Mouse (Mus musculus): ENCODE measurements at regions not wholly inside any gene's neighbourhood (a gene's known extent, or its start where the extent isn't known, plus 50 kb on each side); places are given as distances from the start of the nearest gene placed in this dataset.
"Not testable (repeated sequence)": the region's sequence is repeated elsewhere in the genome, so short reads cannot be mapped to it uniquely, and the experiment has no call there.

DNA sequence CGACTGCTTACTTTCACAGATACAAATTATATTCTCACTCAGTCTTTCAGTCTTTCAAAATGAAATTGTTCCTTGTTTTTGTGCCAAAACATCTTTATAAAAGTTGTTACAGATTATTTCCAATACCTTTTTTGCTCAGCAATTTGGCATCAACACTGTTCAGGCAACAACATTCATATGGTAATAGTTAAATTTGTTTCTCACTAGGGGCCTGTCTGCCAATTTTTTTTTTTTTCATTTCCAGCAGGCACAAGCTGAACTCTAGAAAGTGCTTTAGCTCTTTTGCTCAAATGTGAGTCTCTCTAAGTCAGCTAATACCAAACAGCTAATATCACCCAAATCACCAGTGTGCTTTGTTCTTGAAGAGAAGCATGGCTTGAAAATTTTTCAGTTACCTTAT is 199.4 kb downstream of the Antxr2 start:
- no peak for DNase-seq (ENCODE audit: low spot score)

DNA sequence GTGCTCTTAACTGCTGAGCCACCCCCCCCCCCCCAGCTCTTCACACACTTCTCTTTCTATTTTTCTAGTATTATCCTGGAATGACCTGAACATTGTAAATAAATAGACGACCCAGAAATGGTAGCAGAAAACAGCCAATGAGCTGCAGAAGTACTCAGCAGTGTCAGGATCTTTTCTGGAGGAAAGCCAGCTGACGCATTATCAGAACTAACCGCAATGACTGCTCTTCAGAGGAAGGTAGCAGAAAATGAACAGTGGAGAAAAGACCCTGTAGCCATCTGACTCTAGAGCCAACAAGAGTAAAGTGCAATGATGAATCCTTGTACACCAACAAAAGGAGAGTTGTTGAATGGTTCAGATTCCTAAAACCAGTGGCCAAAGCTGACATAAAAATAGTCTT is 213.4 kb downstream of the Antxr2 start:
- DNase-seq (ENCODE audit: low spot score), result no peak

DNA sequence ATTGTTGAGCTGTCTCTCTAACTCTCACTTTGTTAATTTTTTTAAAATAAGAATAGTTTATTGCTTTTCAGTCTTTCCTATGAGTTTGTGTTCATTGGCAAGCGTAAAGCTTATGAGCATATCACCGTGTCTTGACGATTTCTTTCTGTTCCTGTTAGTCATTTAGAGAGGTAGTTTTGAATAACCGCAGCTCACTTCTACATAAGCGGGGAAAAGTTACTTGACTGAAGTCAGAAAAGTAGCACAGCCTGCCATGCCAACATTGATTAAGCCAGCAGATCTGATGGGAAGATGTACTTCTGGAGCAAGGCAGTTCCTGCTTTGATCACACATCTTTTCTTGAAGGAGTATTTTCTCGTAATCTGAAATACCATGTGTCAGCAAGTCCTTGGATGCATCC is 215.5 kb downstream of the Antxr2 start:
- DNase-seq (ENCODE audit: low spot score), result no peak

DNA sequence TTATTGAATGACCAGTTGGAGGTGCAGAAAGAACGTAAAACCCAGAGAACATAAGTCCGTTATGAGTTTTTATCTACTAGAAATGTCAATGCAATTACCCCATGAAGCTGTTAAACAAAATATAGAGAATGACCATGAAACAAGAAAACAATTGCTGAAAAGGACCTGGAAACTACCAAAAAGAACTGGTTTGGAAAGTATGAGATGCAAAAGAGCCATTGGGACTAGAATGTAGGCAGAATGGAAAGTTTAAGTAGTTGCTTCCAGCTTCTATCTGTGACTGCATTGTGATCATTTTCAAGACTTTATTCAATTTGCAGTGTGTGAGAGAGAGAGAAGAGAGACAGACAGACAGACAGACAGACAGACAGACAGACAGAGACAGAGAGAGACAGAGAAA is 216.1 kb downstream of the Antxr2 start:
- no peak for DNase-seq (ENCODE audit: low spot score)

DNA sequence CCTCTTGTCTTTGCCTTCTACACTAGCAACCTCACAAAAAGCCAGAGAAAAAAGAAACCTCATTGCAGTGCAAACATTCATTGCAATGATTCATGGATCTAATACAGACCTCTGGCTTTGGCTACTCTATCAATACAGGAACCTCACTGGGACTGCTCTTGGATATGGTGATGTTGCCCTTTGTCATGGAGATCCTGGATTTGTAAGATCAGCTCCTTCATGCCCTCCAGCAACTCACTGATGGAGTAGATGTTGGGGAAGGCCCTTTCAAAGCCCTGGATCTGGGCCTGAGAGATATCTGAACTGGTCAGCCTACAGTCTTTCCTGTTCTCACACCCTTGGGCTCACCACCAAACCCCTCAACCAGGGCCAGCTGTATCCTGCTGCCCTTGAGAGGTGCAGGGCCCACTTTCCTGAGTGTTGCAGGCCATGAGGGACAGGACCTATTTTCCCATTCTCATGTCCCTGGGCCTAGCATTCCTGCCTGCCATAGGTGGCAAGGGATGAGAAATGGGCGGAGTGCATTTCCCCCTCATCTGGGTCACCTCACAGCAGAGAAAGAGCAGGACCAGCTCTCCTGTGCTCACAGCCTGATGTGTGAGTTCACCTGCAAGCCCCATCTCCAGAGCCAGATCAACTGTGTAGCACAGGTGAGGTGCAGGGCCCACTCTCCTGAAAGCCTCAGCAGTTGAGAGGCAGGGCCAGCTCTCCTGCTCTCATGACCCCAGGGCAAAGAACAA is 218.1 kb downstream of the Antxr2 start:
- no peak for DNase-seq (ENCODE audit: low spot score)

DNA sequence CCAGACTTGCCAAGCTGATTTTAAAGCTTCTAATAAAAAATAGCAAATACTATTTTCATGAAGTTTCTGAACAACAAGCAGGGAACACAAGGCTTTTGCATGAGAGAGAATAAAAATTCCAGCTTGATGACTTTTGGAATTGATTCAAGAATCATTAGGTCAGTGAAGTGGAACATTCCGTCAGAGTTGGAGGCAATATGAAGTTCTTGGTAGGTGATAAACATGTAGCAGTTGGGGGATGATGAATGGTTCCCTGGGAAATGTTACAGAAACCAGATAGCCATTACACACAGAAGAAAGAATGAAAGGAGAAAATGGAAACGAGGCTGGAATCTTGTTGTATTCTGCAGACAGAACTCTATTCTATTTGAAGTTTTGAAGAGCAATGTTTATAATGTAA is 221.8 kb downstream of the Antxr2 start:
- peak; percentile 48 for DNase-seq (ENCODE audit: low spot score)

DNA sequence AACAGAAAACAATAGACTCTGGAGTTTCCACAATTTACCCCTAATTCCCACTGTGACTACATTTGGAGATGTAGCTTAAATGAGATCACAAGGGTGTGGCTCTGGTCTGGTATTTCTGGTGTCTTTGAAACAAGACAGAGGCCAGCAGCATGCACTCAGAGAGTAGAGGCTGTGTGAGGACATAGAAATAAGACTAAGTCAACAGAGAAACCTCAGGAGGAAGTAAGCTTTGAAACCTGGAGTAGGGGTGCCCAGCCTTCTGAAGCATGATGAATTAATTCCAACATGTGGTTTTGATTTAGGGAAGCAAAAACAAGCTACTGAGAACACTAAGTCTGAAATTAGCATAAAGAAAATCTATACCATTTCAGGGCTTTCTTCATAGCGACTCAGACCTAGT is 223.7 kb downstream of the Antxr2 start:
- DNase-seq (ENCODE audit: low spot score), result no peak

DNA sequence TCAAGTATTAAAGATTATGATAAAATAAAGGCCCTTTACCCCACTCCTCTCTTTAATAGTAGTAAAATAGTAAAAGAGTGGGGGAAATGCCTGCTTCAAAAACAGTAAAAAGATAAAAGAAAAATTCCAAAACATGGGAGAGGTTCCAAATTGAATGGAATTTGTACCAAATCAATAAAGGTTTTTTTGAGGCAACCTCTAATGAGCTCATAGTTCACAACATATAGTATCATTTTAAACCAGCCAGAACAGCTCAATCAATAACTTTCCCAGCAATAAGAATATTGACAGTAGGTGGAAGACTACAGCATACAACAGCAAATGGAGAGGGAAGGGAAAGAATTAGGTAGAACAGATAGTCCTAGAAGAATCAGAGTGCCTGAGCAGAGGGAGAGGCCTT is 224.1 kb downstream of the Antxr2 start:
- DNase-seq (ENCODE audit: low spot score), result no peak

DNA sequence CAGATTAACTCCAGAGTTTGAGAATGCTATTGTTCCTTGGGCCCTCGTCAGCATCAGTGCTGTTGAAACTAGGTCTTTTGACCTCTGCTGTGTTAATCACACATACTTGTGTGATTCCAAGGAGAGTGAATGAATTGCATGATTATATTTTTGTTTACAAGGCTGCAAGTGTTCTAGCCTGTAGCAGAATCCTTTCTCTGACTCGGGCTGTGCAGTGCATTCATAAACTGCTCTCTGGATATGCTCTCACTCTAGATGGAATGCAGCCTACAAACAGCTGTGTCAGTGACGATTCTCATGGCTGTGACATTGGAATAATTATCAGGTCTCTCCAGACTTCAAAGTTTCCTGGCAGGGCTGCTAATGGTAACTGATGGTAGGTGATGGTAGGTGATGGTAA is 230.8 kb downstream of the Antxr2 start:
- no peak for DNase-seq (ENCODE audit: low spot score)

DNA sequence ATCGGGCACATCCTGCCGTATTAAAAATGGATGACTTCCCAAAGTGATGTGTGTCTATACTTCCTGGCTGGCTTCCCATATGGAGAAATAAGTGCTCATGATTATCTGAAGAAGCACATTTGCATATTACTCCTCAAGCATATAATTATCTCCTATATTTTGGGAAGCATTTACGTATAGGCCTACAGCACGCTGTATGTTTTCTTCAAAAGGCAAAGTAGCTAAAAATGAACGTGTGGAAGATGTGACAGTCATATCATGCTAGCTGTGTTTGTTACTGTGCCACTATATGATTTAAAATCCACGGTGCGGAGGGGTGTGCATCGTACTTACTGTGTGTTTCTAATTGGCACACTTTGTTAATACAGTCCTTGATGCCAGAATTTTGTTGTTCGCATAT is 242.7 kb downstream of the Antxr2 start:
- DNase-seq (ENCODE audit: low spot score), result no peak

DNA sequence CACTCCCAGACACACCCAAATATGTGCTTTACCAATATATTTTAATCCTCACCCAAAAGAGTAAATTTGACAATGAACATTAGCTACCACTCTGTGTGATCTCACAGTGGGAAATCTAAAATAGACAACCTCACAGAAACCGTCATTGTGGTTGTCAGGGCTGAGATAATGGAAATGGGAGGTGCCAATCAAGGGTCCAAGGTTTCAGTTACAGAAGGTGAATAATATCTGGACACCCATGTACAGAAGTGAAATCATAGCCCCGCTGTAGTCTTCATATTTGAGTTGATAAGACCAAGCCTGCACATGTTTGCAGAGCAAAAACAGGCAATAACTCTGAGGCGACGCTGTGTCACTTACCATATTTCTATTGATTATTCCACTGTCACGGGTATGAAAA is 243.8 kb downstream of the Antxr2 start:
- no peak for DNase-seq (ENCODE audit: low spot score)

DNA sequence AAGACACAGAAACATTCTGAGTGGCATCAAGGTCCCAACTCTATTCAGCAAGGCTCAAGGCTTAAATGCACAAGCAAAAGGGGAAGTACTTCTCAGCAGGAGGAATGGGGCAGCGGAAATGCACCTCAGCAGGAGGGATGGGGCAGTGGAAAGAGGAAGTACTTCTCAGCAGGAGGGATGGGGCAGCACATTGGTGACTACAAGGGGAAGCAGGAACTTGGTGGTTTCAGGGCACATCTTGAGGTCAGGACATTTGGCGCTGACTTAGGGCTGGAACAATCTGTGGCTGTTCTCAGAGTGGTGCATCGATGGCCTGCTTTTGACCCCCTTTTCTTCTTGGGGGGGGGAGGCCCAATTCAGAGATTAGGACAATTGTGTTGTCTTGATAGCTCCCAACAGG is 255.7 kb downstream of the Antxr2 start:
- not testable (repeated sequence) for DNase-seq (ENCODE audit: low spot score)

DNA sequence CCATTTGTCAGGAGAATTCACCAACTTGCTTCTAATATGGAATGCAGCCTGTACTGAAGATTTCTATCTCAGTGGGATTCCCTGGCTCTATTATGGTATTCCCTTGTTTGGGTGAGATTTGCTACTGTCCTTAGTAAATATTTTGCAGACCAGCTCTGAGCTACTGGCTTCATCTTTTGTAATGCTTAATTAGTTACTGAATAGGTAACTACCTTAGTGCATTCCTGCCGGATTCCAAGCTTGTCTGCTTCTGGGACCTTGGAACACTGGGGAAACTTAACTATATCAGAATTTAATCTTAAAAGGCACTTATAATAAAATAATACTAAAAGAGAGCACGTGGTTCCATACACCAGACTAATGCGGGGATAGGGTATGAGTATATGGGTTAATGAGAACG is 257.4 kb downstream of the Antxr2 start:
- DNase-seq (ENCODE audit: low spot score), result not testable (repeated sequence)

DNA sequence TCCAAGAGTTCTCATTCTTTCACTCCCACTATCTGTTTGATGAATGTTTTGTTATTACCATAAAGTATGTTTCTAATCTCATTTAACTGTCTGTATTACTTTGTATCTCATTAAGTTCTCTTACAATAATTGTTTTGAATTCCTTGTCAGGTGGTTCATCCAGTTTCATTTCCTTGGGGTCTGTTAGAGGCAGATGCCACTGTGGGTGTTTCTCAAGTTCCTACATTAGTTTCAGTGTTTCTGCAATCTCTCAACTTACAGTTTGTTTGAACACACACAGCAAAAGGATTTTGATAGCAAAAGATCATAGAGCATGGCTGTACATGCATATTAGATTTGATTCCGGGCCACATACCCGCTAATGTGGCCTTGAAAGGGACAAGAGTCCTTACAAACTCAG is 280.5 kb upstream of the Gk2 start:
- DNase-seq (ENCODE audit: low spot score), result no peak

DNA sequence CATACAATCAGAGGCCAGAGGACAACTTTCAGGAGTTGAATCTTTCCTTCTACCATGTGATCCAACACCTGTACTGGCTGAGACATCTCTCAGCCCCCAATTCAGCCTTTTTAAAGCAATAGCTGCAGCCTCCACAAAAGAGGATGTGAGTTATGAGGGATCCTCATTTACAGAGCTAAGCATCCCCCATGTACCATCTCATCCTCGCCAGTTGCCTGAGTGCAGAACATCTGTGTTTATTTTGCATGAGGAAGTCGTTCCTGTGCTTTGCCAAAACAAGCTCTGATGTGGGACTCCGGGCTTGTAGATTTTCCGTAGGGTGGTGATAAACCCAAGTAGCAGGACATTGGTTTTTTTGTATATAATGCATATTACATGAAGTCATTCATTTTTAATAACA is 274.1 kb upstream of the Gk2 start:
- peak; percentile 3 for DNase-seq (ENCODE audit: low spot score)

DNA sequence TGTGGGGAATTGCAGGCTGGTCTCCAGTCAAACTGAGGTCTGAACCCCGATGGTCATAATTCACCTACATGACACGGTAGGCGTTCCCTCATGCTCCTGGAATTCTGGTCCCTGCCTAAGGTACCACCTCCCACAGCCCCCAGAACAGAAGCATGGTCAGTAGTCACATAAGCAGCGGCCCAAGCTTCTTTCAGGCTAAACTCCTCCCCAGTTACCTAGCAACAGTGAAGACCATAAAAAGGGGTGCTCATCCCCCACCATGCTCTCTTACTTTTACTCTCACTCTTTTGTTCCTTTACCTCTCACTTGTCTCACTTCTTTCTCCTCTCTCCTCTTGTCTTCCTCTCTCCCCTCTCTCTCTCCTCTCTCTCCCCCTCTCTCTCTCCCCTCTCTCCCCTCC is 262.5 kb upstream of the Gk2 start:
- DNase-seq (ENCODE audit: low spot score), result not testable (repeated sequence)

DNA sequence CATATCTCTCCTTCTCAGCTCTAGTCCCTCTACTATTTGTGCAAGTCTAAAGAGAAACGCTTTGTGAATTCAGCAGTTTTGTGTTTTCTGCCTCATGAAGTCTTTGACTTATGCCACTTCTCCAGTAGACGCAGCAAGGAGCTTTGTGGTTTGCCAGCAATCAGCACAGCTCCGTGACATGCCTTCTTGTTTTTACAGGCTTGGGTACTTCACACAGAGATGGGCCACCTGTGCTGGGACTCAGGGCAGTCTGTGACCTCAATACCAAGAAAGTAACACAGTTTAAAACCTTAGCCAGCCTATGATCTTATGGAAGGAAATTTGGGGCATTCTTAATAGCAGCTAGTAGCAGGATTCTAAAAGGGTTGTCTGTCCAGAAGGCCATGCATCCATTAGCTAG is 248.4 kb upstream of the Gk2 start:
- DNase-seq (ENCODE audit: low spot score), result no peak

DNA sequence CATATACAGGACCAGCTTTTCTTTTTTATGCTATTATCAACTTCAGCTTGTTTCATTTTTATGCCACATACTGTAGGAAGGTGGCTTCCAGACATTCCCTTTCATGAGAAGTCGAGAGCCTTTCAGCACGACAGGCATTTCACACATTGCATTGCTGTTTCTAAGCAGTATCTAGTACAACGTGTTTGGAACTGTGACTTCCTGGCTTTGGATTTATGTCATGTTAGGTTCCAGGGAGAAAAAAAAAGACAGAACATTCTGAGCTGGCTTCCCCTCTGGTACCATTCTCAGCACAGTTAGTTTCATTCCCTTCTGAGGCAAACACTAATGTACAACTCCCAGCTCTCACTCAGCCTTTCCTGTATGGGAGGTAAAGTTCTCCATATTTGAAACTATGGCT is 243.7 kb upstream of the Gk2 start:
- peak; percentile 69 for DNase-seq (ENCODE audit: low spot score)

DNA sequence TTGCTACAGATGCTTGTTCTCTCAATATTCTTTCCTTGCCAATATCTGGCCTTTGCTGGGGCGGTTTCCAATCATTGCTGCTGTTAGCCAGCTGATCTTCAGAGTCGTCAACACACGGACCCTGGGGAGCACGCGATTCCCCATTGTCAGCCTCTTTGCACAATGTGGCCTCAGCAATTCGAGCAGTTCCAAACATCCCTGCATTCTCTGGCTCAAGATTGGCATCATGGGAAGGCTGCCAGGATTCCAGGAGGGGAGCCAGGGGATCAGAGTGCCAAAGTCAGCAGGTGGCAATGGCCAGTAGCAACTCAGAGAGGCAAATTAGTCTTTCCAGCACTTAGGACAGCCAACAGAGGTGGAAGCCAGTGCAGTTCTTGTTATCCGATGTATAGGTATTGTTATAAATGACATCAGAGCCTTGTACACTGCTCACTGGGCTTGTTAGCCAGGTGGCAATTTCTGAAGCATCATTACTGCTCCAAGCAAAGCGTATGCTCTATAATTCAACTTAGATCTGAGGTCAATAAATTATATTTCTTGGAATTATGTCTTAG is 240.8 kb upstream of the Gk2 start:
- peak; percentile 76 for DNase-seq (ENCODE audit: low spot score)

DNA sequence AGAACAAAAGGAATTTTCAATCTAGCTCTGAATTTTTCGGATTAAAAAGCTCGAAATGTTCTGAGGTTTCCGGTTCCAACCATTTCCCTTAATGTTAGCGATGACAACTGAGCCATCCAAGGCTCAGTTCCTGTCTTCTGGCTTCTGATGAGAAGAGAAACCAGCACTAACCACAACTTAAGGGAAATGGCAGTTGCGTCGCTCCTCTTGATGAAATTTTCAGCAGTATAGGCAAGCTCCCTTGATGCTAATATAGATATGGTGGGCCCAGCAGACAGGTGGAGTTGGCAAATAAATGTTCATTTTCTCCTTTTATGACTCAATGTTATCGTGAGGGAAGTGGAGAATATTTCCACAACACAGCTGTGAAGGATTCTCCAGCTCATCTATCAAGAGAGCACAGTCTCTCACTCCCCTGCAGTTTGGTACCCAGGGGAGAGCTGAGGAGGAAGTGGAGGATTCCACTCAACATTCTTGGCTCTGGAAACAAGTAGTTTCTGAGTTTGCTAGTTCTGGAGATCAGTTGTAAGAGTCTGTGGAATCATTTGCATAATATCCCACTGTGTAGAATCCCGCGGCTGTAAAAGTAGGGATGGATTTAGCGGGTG is 236.6 kb upstream of the Gk2 start:
- DNase-seq (ENCODE audit: low spot score), result peak; percentile 36

DNA sequence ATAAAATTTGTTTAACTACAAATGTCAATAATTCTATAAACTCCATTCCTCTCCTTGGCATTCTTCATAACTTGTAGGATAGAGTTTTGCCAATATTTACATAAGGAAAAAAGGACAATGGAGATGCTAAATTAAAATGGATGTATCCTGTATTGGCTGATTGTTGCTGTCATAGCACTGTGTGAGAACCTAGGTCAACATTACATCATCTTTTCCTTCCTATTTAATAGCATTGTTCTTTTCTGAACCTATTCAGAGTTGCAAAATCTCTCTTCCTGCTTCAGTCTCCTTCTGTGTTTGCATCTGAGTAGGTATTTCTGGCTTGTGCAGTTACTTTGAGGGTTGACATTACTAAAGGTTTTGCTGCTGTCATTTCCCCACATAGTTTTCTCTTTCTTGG is 228.6 kb upstream of the Gk2 start:
- DNase-seq (ENCODE audit: low spot score), result no peak

DNA sequence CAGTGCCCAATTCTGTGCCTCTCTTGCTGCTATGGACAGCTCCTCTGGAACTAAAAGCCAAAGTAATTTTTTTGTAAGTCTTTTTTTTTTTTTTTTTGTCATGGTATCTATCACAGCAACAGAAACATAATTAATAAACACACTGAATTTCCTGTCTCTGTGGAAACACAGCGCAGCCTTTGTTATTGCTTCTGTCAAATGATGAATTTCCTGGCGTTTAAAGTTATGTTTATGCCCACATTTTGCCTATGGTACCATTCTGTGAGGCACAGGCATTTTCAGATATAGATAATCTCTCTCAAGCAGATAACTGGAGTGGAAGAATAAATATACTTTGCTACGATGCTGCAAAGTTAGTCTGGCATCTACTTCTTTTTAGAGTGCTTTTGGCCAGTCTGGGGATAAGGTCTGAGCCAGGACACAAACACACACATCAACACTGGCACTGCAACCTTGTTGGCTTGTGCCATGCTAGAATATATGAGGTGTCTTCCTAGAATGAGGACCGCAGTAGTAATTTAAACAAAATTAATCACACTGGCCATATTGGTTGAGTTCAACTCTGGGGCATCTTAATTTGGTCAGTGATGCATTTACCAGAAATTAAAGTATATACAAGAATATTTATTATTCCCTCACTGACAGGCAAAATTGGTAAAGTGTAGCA is 227.9 kb upstream of the Gk2 start:
- DNase-seq (ENCODE audit: low spot score), result no peak

DNA sequence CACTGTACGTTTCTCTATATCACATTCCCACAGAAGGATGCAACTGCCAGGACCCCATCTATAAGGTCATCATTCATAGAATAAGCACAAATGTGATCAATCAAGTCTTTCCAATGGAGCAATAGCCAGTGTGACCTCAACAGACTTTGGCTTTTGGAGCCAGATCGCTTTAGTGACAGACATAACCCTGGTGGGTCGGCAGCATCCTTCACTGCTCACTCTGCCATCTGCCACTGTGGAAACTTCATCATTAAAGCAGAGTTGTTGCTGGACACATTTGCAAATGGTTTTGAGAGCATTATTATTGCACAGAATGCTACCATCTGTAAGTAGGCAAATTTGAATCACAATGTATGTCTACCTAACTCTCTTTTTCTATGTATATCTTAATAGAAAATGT is 212.9 kb upstream of the Gk2 start:
- no peak for DNase-seq (ENCODE audit: low spot score)
